Mouse (Mus musculus) urinary bladder, adult 2 months (tissue): Measurements from ENCODE around the gene Zfp503. TPM values are rescaled to one million over a fixed set of nuclear protein-coding genes. Genes with fewer than 3 reads are reported as not detected.

Source experiments
- DNase-seq: peaks from one replicate; pipeline ENCODE4 v3.0.0; 2022; ENCODE audit warnings: low spot score
- polyA plus RNA-seq: library from polyadenylated mRNA; depleted of rRNA; stranded (reverse); fragments of >200 nt; gene quantifications from 2 replicates; pipeline ENCODE4 v1.2.3, GENCODE M21; 2012; rRNA removed

The Zfp503 gene
- polyA plus RNA-seq, 1 experiment = 14.3 TPM

- DNase-seq = peak; percentile 50
Measured at GRCm38 (mm10) chr14:21968978-21969377, 20.4 kb downstream of the Zfp503 start.

DNA sequence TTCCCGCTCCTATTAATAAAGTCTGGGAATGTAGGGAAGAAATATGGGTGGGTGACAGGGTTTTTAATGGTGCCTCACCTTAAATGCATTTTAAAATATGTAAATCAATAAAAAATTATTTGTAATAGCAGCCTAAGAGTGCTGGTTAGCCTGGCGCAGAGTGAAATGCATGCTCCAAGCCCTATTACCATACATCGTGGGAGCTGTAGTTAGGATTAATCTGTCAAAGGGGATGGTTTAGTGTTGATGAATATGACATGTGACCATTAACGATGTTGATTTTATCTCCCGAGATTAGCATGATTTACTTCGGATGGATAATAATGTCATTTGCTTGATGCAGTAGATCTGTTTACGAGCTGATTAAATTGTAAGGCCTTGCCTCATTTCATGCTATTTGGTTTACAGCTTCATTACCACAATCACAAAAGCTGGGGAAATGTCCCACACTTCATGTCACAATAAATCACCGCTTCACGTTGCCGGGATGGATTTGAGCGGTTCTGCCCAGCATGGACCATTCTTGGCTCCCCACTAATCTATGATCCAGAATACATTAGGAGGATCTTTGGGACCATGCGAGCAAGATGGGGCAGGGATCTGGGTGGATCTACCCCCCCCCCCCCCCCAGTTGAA, 21.9 kb downstream of the Zfp503 start:
- no peak for DNase-seq

GRCm38 (mm10) chr14:21966276-21966675, 23.1 kb downstream of the Zfp503 start:
- DNase-seq = no peak

DNA sequence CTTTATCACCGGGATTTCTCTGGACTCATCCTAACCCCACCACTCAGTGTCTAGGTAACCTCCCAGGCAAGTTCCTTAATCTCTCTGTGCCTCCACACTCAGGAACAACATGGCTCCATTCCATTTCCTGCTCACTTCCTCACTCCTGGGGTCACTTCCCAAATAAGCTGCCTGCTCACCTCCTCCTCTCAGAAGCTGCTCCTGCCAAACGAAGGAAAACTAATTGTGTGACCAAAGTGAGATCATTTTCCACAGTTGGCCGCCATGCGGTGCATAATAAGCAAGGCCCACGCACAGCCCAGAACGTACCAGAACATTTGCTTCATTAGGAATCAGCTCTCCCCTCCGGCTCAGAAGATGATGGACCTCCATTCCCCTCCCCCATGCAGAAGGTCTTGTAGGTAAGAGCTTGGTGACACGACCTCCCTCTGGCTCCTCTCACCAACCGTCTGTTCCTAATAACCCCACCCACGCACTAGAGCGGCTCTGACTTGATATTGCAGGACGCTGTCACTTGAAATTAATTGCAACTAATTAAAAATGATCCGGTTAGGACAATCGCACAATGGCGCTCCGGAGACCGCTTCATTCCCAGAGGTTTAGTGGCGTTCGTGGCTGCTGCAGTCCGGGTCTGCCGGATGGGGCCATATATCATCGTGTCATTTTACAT, 26.9 kb downstream of the Zfp503 start:
- no peak for DNase-seq

GRCm38 (mm10) chr14:21959243-21959642, 30.2 kb downstream of the Zfp503 start:
- no peak for DNase-seq

DNA sequence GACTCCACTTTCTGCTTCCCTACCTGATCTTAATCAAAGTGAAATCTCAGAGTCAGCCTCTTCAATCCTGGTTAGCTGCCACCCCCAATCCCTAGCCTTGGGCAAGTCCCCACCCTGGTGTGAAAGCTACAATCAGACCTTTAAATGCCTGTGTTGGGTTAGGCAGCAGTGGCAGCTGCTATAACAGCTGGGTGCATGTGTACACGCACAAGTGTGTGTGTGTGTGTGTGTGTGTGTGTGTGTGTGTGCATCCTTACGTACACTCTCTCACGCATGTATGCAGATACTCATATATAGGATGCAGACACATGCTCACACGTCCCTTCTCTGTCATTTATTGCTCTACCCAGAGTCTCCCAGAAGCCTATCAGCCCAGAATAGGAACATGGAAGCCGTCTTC, 30.8 kb downstream of the Zfp503 start:
- DNase-seq = no peak

DNA sequence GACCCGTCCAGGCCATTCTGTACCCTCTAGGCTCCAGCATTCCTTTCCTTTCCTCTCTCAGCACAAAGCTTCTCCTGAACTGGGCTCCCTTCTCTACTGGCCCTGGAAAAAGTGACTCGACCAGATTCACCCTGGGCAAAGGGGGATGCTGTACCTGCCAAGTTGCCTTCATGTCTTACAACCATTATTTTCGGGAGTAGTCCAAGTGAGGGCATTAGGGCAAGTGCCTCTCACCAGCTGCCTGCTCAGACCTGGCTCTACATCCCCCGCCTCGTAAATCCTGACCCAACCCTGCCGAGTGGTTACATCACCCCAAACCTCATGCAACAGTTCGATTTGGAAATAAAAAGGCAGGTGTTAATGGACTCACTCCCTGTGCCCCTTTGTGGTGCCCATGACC, 36.9 kb downstream of the Zfp503 start:
- DNase-seq = no peak

GRCm38 (mm10) chr14:21951896-21952523, 37.4 kb downstream of the Zfp503 start:
- no peak for DNase-seq

GRCm38 (mm10) chr14:21944946-21945345, 44.5 kb downstream of the Zfp503 start:
- DNase-seq = no peak

DNA sequence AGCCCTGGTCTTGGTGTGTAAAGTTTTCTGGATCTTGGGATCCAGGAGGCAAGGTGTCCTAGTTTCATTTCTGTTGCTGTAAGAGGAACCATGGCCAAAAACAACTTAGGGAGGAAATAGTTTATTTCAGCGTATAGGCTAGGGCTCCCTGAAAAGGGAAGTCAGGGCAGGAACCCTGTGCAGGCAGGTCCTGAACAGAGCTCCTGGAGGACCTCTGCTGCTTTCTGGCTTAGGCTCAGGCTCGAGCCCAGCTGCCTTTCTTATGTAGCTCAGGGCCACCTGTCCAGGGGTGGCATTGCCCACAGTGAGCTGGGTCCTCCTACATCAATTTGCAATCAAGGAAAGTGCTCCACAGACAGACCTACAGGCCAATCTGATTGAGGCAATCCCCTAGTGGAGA, 47.8 kb downstream of the Zfp503 start:
- DNase-seq = no peak

DNA sequence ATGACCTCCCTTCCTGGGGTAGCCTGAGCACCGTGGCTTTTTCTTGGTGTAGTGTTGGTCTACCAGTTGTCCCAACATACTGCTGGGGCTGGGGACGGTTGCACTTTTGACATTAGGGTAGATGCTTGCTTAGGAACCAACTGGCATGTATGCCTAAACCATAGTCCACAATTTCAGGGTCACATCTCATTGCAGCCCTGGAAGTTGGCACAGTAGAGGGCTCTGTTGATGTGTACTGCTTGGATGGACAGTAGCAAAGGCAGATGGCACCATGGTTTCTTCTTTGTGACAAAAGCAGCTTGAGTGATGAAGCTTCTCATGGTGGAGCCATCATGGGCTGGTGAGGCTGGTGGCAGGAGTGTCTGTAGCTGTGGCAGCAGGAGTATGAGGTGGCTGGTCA, 52.3 kb downstream of the Zfp503 start:
- no peak for DNase-seq

DNA sequence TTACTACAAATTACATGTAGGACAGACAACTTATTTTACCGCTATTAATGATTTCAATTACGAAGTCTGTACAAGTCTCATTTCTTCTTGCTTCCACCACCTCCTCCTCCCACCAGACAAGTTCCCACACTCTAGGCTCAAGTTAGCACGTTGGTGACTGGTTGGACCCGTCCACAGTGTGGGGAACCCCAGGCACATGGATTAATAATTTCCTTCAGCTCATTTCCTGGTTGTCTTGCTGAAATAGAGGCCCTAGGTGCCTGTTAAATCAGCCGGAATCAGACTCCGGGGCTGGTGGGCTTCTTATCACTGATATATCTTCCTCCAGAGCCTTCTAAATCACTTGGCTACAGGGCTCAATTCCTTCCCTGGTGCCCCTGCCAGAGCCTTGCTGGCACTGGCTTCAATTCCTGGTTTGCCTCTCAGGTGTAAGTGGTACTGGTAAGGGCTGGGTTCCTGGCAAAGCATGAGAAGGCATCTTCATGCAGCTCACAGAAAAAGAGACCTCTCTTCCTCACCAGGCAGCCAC, 53.2 kb downstream of the Zfp503 start:
- no peak for DNase-seq

Other genes starting within 250 kb of the Zfp503 start
- 9.6 and 10.4 TPM in 2 replicates for gene Samd8, start 239.1 kb downstream of the Zfp503 start, polyA plus RNA-seq
- 0.33 TPM in 1 of 2 replicates, not detected in the other for gene Dusp13, start 238.4 kb downstream of the Zfp503 start, polyA plus RNA-seq
- 199 and 227 TPM in 2 replicates for gene Vdac2, start 164.4 kb downstream of the Zfp503 start, polyA plus RNA-seq
- 13.2 and 13.9 TPM in 2 replicates for gene Comtd1, start 140.6 kb downstream of the Zfp503 start, polyA plus RNA-seq
- 0.74 and 1.3 TPM in 2 replicates for gene Lrmda, start 30.1 kb upstream of the Zfp503 start, polyA plus RNA-seq